Mouse (Mus musculus): ENCODE data around the gene H2-Ab1.

DNA sequence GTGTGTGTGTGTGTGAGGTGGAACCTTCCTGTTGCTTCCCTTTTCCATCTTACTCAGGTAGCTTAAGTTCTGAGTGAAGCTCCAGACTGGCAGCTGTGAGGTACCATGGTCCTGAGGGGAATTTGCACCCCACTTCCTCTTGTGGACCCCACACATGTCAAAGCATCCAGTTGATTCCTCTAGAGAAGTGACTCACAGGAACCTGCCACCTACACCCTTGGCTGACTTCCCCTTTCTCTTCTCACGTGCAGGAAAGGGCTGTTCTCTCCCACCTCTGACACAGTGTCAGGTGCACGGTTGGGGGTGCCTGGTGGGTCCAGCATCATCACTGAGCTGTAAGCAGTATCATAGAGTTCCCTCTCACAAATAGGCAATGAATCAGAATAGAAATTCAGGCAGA, 36.0 kb downstream of the H2-Ab1 start:
- TF ChIP-seq CTCF (IDR thresholded peaks at IDR 0.05; ENCODE audit: low read depth, low read length), result no peak
- no peak for TF ChIP-seq POLR2A (IDR thresholded peaks at IDR 0.05; ENCODE audit: borderline replicate concordance, low read depth, low read length)

Measured in bone marrow macrophage, adult 2 months (primary cell).